Mouse (Mus musculus): ENCODE data around the gene Zfp874a.
"Not testable (repeated sequence)": the region's sequence is repeated elsewhere in the genome, so short reads cannot be mapped to it uniquely, and the experiment has no call there.

The Zfp874a gene

DNA sequence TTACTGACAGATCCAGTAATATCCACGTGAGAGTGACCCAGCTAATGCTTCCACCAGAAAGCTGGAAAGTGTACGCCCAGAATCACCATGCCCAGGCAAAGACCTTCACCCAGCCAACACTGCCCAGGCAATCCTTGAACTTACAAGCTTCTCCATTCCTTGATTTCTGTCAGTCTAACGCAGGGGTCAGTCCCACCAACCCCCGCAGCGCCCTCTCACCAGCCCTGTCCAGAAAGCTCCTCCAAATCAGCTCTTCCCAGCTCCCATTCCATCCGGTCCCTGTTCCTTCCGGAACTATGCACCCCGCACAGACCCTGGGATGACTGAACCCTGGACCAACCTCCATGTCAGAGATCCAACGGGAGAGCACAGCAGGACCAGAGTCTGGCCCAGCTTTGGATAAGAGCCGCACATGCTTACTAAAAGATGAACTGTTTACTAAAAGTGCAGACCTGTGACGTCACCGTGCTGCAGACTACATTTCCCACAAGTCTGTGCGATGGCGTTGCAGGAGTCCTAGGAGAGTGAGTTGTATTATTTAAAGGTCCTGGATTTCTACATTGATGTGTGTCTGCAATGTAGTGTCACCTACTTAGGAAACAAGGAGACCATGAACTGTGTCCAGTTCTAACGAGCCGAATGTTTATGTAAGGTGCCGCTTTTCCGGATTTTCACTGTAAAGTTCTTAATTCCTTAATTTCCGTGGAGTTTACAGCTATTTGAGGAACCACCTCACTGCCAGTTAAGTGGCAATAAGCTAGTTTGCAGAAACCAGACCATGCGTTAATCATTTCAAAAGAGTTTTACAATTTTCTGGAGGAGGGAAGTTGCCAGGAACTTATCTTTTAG, at the start of gene Zfp874a:
Gene Zfp874a (minus strand): TSS at position 453 of the 849 bp plus-strand sequence.
- peak; percentile 93 for DNase-seq

DNA sequence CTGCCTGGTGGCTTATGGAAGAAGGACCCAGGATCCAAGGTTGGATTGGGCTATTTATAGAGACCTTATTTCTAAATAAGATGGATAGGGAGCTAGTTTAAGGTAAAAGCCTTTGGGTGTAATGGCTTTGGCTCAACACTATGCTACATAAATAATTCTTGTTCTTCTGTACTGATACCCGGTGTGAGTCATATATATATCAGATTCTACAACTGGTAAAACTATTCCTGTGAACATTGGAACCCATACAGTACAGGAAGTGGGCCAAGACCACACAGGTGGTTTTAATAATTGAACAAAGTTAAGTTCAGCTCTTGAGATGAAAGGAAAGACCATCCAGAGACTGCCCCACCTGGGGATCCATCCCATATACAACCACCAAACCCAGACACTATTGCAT, 49.5 kb upstream of the Zfp874a start:
- DNase-seq = no peak

DNA sequence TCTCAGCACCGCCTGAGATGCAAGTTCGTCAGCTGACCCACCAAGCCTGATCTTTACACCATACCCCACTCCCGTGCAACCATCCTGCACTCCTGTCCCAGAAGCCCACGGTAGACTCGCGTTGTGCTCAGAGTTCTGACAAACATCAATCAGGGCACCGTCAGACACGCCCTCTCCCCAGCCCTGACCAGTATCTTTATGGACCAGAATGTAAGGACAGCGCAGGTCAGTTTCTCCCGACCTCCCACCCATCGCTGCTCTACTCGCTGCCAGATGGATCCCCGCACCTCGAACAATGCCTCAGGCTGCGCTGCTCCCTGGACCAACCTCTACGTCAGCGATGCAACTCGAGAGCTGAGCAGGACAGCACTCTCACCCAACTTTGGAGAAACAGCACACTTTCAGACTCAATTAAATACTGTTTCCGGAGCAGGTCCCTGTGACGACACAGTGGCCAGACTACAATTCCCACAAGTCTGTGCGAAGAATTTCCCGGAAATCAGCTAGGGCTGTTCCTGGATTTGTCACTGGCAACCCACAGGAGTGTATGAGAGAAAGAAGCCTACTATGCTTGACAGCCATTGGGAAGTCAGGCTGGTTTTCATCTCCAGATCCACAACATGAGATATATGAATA, 48.8 kb upstream of the Zfp874a start, which contains the start of gene Zfp58:
Gene Zfp58 (minus strand): TSS at position 472 of the 636 bp plus-strand sequence.
- DNase-seq = peak; percentile 87

DNA sequence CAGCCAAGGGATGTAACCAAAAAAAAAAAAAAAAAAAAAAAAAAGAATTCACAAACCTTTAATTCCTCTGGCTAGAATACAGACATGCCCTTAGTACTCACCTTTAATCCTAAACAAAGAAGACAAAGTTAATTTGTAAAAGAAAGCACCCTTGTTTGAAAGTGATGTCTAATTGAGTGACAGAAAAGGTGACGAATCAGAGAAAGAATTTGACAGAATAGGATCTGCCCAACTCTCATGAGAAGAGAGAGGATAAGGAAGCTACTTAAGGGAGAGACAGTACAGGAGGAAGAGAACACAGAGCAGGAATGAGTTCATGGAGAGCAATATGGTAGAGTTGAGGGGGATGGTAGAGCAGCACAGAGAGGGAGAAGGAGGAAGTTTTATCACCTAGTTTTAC, 44.2 kb upstream of the Zfp874a start:
- no peak for DNase-seq

DNA sequence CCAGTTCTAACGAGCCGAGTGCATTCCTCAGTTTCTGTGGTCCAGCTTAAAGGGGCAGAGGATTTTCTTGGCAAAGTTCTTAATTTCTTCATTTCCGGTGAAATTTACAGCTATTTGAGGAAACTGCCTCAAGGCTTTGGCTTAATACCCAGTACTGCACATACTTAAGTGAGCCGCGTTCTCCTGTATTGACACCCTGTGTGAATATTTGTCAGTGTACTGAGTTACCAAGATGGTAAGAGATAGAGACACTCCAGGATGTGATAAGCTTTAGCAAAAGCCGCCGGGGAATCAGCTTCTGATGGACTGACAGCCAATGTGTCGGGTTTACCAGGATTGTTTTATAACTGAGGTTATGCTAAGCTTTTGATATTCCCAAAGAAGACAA, 33.0 kb upstream of the Zfp874a start:
- DNase-seq = no peak

DNA sequence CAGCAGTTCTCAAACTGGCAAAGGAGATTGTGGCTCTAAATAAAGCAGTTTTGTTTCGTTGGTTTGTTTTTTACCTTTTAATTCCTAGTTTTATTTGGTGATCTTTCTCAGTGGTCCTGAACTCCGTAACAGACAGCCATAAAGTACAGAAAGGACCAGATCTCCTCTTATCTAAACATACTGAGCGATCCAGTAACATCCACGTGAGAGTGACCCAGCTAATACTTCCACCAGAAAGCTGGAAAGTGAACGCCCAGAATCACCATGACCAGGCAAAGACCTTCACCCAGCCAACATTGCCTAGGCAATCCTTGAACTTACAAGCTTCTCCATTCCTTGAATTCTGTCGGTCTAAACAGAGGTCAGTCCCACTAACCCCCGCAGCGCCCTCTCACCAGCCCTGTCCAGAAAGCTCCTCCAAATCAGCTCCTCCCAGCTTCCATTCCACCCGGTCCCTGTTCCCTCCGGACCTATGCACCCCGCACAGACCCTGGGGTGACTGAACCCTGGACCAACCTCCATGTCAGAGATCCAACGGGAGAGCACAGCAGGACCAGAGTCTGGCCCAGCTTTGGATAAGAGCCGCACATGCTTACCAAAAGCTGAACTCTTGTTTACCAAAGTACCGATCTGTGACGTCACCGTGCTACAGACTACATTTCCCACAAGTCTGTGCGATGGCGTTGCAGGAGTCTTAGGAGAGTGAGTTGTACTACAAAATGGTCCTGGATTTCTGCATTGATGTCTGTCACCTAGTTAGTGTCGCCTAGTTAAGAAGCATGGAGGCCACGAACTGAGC, 32.4 kb upstream of the Zfp874a start, which contains the start of gene Zfp874b:
Gene Zfp874b (minus strand): TSS at position 634 of the 799 bp plus-strand sequence.
- DNase-seq = peak; percentile 94

DNA sequence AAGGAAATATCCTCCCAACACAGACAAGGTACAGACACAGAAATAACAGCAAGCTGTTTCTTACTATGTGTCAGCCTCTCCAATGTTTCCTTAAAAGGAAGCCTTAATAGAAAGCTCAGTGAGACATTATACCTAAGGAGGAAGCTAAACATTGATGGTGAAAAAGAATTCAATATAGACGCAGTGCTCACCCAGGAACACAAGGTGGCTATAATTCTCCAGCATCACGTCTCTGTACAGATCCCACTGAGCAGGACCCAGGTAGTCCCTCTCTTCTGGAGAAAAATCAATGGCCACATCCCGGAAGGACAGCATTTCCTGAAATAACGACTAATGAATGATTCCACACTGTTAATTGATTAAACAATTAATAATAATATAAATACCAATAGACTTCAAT, 30.1 kb upstream of the Zfp874a start:
- DNase-seq = no peak

DNA sequence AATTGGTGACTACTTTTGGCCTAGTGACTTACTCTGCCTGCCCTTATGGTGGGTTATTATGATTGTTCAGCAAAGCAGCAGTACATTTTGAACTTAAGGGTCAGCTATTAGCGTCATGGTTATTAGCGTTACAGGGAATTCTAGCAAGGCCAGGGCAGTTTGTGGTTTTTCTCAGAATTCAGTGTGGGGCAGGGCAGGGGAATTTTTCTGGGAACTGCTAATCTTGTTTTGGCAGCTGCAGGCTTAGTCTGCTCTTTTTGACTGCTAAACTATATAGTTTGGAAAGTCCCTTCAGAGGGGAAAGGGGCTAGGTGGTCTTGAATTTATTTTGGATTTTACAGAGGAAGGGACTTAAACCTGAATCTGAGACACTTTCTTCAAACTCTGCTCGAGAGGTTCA, 17.9 kb upstream of the Zfp874a start:
- no peak for DNase-seq

DNA sequence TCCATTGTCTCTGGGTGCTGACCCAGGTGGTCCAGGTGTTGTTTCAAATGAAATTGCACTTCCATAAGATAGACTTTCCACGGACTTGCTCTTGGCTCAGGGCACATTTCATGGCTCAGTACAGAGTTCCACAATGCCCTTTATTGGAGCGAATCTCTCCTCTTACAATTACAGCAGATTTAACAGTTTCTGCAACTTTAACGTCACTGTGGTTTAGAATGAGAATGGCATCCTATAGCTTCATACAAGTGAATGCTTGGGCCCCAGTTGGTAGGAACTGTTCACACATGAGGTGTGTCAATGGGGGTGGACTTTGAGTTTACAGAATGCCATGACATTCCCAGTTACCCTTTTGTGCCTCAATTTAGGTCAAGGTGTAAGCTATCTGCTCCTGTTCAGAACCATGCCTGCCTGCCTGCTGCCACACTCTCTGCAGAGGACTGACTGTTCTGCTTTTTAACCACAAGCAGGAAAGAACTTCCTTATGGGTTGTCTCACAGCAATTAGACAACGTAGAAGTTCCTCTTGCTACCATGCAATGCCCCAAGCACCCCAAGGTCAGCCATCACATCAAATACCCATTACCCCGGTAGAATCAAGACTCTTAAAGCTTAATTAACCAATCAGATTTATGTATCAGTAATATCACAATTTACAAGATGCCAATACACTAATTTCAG, 12.2 kb upstream of the Zfp874a start:
- DNase-seq = not testable (repeated sequence)

DNA sequence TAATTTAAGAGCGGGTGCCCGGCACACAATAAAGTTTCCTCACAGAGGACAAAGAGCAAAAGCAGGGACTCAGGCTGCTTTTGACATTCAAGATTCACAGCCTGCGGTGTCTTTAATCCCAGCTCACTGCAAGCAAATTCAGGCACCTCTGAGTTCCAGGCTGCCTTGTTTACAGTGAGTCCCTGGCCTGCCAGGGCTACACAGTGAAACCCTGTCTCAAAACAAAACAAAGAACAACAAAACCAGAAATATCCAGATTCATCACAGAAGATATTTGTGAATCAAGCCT, 541 bp upstream of the Zfp874a start:
- DNase-seq = no peak

DNA sequence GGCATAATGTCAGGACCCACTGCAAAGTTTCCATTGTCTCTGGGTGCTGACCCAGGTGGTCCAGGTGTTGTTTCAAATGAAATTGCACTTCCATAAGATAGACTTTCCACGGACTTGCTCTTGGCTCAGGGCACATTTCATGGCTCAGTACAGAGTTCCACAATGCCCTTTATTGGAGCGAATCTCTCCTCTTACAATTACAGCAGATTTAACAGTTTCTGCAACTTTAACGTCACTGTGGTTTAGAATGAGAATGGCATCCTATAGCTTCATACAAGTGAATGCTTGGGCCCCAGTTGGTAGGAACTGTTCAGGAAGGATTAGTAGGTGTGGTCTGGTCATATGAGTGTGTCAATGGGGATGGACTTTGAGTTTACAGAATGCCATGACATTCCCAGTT, 14.3 kb downstream of the Zfp874a start:
- not testable (repeated sequence) for DNase-seq

DNA sequence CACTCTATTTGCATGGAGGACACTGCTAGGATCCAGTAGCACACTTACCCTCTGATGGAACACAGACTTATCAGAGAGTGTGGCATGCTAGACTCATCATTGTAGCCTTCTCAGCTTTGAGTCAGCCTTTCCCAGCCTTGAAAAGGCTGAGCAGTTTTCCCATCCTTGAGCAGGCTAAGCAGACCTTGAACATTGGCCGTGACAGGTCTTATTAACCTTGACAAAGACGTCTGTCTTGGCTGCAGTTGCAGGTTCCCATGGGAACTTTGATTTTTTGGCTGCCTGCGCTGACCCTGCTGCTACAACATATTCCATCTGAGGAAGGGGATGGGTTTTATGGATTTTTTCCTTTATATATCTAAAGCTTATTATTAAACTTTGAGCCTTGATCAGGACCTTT, 23.3 kb downstream of the Zfp874a start:
- DNase-seq = no peak

DNA sequence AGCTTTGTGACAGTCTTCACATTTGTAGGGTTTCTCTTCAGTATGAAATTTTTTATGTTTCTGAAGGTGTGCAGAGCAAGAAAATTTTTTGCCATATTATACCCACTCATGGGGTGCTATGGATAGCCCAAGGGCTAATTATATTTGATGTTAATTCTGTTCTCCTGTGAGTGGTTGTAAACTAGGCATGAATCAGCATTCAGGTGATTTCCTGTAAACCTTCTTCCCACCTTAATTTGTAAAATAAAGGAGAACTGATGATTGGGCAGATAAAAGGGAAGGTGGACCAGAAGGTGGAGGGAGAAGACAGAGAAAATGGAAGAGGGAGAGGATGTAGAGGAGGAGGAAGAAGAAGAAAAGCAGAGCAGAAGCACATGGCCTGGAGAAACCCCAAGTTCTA, 25.7 kb downstream of the Zfp874a start:
- not testable (repeated sequence) for DNase-seq

DNA sequence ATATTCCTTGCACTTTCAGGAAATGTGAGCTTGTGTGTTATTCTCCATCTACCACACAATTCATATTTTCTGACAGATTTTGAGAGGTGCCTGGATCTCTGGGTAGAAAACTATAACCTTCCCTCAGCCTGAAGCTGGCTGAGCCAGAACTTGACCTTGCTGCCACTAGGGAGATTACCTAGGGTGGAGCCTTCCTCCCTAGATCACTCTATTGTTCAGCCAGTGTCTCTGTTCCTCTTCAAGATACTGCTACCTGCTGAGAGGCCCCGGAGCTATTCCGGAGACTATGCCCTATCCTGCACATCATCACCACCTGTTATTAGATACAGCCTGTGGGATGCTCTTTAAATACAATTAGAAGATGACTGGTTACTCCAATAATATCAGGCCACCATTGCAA, 28.9 kb downstream of the Zfp874a start:
- not testable (repeated sequence) for DNase-seq

DNA sequence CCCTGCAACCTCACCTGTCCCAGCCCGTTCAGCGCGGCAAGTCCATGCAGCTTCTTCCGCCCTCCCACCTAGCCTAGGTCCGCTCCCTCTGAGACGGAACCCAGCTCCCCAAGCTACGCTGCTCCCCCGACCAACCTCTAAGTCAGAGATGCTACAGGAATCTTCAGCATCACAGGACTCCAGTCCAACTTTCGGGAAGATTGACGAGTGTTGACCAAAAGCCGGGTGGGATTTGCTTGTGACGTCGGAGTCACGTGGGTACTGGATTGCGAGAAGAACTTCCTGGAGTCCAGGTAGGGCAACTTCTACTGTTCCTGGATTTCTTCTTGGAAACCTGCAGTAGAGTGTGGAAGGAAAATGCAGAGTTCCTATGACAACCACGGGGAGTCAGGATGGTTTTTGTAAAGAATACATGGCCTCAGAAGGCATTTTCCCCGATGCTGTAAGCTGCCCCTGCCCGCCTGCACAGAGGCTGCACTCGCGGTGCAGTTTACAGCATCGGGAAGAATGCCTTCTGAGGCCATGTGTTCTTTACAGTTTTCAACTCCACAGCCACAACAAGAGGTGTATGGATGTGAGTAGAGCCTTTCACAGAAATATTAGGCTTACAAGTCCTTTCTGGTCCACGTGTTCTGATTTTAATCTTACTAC, 30.1 kb downstream of the Zfp874a start, which contains the start of gene Zfp459:
Gene Zfp459 (minus strand): TSS at position 212 of the 651 bp plus-strand sequence.
- peak; percentile 72 for DNase-seq

DNA sequence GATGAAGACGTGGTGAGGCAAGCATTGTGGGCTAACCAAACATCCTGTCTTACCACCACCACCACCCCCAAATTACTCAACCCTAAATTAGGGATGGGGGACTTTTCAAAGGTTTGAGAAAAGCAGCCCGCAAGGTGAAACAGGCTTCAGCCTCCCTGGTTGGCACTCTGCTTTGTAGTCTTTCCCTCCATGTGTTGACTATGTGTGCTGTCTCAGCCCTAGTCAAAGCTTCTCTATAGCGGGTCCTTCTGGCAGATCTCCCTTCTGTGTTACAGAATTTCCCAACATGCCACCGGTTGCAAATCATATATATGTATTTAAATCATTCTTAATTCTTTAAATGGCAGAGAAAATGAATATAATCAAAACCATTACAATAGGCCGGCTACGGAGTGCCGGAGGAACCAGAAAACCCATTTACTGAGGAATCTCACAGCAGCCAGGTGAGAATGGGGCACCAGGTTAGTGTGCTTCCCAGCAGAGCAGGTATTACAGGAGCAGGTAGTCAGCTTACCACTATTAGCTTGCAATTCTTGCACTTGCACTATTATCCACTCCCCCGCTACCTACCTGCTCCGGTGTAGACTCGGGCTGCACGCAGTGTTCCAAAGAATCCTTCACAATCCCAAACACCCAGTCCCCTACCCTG, 30.7 kb downstream of the Zfp874a start:
- DNase-seq = no peak

DNA sequence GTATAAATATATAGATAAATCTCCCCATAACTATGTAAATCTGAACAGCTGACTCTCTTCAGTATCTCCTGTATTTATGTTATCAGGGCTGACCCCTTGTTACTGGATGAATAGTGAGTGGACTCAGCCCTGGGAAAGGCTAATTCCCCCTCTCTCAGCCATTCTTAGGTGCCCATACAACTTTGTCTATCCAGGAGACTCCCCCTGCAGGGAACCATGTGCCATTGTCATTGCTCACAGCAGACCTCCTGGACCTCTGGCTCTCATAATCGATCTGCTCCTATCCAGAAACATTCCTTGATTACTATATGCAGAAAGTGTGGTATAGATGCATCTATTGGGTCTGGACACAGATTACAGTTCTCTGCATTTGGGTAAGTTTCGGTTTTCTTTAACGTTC, 34.6 kb downstream of the Zfp874a start:
- DNase-seq = no peak

DNA sequence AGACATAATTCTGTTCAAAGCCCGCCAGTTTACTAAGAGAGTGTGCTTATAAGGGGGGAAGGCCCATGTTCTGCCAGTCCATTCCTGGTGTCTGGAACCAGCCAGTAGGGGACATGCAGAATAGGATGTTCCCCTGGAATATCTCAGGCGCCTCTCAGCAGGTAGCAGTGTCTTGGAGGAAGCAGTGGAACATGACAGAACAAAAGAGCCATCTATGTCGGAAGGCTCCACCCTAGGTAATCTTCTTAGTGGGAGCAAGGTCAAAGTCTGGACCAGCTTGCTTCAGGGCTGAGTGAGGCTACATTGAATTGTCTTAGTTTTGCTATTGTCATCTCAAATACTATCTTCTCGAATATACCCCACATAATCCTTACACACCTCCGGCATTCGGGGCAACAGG, 35.7 kb downstream of the Zfp874a start:
- no peak for DNase-seq

DNA sequence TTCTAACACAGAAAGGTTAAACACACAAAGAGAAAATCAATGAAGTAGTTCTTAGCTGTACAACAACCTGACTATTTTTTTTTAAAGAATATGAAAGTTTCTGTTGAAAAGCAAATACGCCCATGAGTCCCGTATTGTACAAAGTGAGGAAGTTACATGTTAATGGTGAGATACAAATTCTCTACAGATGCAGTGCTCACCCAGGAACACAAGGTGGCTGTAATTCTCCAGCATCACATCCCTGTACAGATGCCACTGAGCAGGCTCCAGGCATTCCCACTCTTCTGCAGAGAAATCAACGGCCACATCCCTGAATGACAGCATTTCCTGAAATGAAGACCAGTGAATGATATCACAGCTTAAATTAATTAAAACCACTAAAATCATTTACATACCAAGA, 37.8 kb downstream of the Zfp874a start:
- not testable (repeated sequence) for DNase-seq

DNA sequence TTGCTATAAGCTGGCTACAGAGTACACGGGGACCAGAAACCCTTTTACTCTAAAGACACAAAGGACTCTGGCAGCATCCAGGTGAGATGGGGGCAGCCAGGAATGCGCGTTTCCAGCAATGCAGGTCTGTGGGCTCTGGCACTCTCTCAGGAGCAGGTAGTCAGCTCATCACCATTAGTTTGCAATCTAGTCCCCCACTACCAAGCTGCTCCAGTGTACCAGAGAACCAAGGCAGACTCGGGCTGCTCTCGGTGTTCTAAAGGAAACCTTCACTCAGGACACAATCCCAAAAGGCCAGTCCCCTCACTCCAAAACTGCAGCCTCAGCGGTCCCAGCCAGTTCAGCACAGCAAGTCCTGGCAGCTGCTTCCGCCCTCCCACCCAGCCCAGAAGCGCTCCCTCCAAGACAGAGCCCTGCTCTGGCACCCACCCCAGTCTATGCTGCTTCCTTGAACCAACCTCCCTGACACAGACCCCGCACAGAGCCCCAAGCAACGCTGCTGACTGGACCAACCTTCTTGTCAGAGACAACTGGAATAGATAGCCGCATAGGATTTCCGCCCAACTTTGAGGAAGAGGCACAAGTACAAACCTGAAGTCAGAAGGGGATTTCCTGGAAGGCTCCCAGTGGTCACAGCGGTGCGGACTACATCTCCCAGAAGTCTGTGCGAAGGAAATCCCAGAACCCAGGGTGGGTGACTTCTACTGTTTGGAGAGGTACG, 52.1 kb downstream of the Zfp874a start, which contains the start of gene Zfp429:
Gene Zfp429 (minus strand): TSS at position 637 of the 721 bp plus-strand sequence.
- DNase-seq = peak; percentile 83

DNA sequence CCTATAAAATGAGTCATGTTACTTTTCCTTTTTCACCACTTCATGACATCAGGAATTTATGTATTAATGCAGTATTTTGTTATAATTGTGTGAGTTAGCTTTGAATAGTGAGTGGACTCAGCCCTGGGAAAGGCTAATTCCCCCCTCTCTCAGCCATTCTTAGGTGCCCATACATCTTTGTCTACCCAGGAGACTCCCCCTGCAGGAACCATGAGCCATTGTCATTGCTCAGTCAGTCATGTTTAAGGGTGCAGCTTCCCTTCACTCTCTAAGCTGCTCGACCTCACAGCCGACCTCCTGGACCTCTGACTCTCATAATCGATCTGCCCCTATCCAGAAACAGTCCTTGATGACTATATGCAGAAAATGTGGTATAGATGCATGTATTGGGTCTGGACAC, 75.2 kb downstream of the Zfp874a start:
- not testable (repeated sequence) for DNase-seq

Data from kidney, adult 18-20 months (tissue).